Mouse (Mus musculus) forebrain, postnatal 0 days (tissue): ENCODE data around the gene Ptprd. TPM values are rescaled to one million over a fixed set of nuclear protein-coding genes. Genes with fewer than 3 reads are reported as not detected.

Experiments
- ATAC-seq: fragments of 200-750 bp; cut with Nextera tagmentation; 2 replicates; pipeline ENCODE4 v1.8.0; 2017; ENCODE audit warnings: mild to moderate bottlenecking, moderate library complexity
- DNase-seq: peaks from one replicate; pipeline ENCODE4 v3.0.0-alpha.2; 2015
- H3K27ac ChIP-seq: fragments of 300-500 bp; sonication (generic); 2 replicates; pipeline ENCODE4 v1.5.1; 2014; ENCODE audit warnings: low read depth, mild to moderate bottlenecking, antibody characterized with exemption, low read length, moderate library complexity, mixed read lengths
- H3K27me3 ChIP-seq: fragments of 300-500 bp; sonication (generic); 2 replicates; pipeline ENCODE4 v1.6.1; 2014; ENCODE audit warnings: mild to moderate bottlenecking, low read length, mixed read lengths; ENCODE audit not compliant: insufficient read depth
- H3K36me3 ChIP-seq: fragments of 300-500 bp; sonication (generic); 2 replicates; pipeline ENCODE4 v1.6.1; 2014; ENCODE audit warnings: mild to moderate bottlenecking, moderate library complexity; ENCODE audit not compliant: insufficient read depth
- H3K4me1 ChIP-seq: fragments of 300-500 bp; sonication (generic); 2 replicates; pipeline ENCODE4 v1.6.1; 2014; ENCODE audit warnings: antibody characterized with exemption; ENCODE audit not compliant: insufficient read depth
- H3K4me2 ChIP-seq: fragments of 300-500 bp; sonication (generic); 2 replicates; pipeline ENCODE4 v1.6.1; 2014; ENCODE audit warnings: low read depth, mild to moderate bottlenecking, moderate library complexity
- H3K4me3 ChIP-seq: fragments of 300-500 bp; sonication (generic); 2 replicates; pipeline ENCODE4 v1.5.1; 2014; ENCODE audit warnings: low read depth, low read length, mixed read lengths
- H3K9ac ChIP-seq: fragments of 300-500 bp; sonication (generic); 2 replicates; pipeline ENCODE4 v1.6.1; 2014; ENCODE audit warnings: mild to moderate bottlenecking
- H3K9me3 ChIP-seq: fragments of 300-500 bp; sonication (generic); 2 replicates; pipeline ENCODE4 v1.6.1; 2016; ENCODE audit warnings: low read length
- CTCF ChIP-seq: sonication (generic); IDR thresholded peaks from 2 replicates; pipeline ENCODE4 v1.5.1; 2016; ENCODE audit warnings: antibody characterized with exemption, control low read depth, low read depth
- WGBS: fragments of 180-500 bp; shearing (Covaris S2); extraction: QIAGEN DNeasy Blood & Tissue Kit; methylation state at CpG from one replicate; pipeline ENCODE4 v1.1.7; 2014; 5-methylcytosine and 5-hydroxymethylcytosine counted together
- polyA plus RNA-seq: library from polyadenylated mRNA; unstranded; fragments of >200 nt; fragmentation: Nextera tagmentation; extraction: Ambion mirVana; gene quantifications from 2 replicates; pipeline ENCODE4 v1.2.1, GENCODE M21; 2015
- total RNA-seq: library from RNA; depleted of rRNA; stranded (reverse); fragments of >200 nt; gene quantifications from 2 replicates; pipeline ENCODE4 v1.2.3, GENCODE M21; 2014

Gene Ptprd
- total and polyA plus RNA-seq, 2 experiments from 2014 or later: 58.3 to 120 TPM

- H3K4me1 ChIP-seq: no peaks in the 10 kb centered on the region
- TF ChIP-seq CTCF: no peak
- H3K36me3 ChIP-seq: no peaks in the 10 kb centered on the region
- H3K27ac ChIP-seq: no peak overlapping the region
- H3K9ac ChIP-seq: no peak overlapping the region
- H3K27me3 ChIP-seq: no peaks in the 10 kb centered on the region
- no peaks in the 10 kb centered on the region for H3K9me3 ChIP-seq
- H3K4me3 ChIP-seq: no peak overlapping the region
- no peak for ATAC-seq
- 42% methylated on average over 6 of the region's 6 CpGs for WGBS
- no peak overlapping the region for H3K4me2 ChIP-seq
- DNase-seq: no peak
Measured at GRCm38 (mm10) chr4:76502575-76503278, 1709.0 kb downstream of the Ptprd start.

- no peaks in the 10 kb centered on the region for H3K9me3 ChIP-seq
- 82% methylated on average over 3 of the region's 3 CpGs for WGBS
- no peaks in the 10 kb centered on the region for H3K36me3 ChIP-seq
- no peak for ATAC-seq
- H3K4me3 ChIP-seq: no peak overlapping the region
- no peak overlapping the region for H3K4me2 ChIP-seq
- TF ChIP-seq CTCF: no peak
- no peak overlapping the region for H3K27ac ChIP-seq
- DNase-seq: no peak
- no peaks in the 10 kb centered on the region for H3K27me3 ChIP-seq
- H3K9ac ChIP-seq: no peak overlapping the region
- no peaks in the 10 kb centered on the region; the same call in 1 of the 2 replicates for H3K4me1 ChIP-seq
Measured at GRCm38 (mm10) chr4:76485848-76486247, 1725.9 kb downstream of the Ptprd start.

GRCm38 (mm10) chr4:76468366-76469100, 1743.2 kb downstream of the Ptprd start:
- no peaks in the 10 kb centered on the region for H3K27me3 ChIP-seq
- H3K9me3 ChIP-seq: no peaks in the 10 kb centered on the region
- H3K4me2 ChIP-seq: no peak overlapping the region
- H3K4me3 ChIP-seq: no peak overlapping the region
- DNase-seq: no peak
- no peak for TF ChIP-seq CTCF
- no peaks in the 10 kb centered on the region for H3K4me1 ChIP-seq
- ATAC-seq: no peak
- no peak overlapping the region for H3K9ac ChIP-seq
- no peaks in the 10 kb centered on the region for H3K36me3 ChIP-seq
- WGBS: 79% methylated on average over 3 of the region's 3 CpGs
- no peak overlapping the region for H3K27ac ChIP-seq

DNA sequence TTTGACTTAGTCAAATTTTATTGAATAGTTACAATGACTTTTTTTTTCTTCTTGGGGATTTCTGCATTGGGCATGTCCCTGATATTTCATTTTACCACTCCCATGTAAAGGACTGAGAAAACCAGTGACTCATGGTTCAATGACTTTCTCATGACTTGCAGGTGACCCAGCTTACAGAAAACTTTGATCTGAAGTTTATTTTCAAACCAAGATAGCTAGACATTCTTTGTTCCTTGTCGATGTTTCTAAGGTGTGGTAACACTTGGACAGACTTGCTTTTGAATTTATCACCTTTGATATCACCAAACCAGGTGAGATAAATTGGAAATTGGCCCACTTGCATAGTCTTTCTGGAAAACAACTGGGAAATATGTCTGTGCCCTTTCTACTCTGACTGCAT, 1747.1 kb downstream of the Ptprd start:
- no peaks in the 10 kb centered on the region for H3K27me3 ChIP-seq
- no peak for DNase-seq
- H3K9me3 ChIP-seq: no peaks in the 10 kb centered on the region
- H3K4me1 ChIP-seq: no peaks in the 10 kb centered on the region
- H3K27ac ChIP-seq: no peak overlapping the region
- no peak overlapping the region for H3K4me2 ChIP-seq
- 96% methylated on average over 1 of the region's 1 CpGs for WGBS
- TF ChIP-seq CTCF: no peak
- H3K9ac ChIP-seq: no peak overlapping the region
- ATAC-seq: no peak
- H3K36me3 ChIP-seq: no peaks in the 10 kb centered on the region
- H3K4me3 ChIP-seq: no peak overlapping the region

DNA sequence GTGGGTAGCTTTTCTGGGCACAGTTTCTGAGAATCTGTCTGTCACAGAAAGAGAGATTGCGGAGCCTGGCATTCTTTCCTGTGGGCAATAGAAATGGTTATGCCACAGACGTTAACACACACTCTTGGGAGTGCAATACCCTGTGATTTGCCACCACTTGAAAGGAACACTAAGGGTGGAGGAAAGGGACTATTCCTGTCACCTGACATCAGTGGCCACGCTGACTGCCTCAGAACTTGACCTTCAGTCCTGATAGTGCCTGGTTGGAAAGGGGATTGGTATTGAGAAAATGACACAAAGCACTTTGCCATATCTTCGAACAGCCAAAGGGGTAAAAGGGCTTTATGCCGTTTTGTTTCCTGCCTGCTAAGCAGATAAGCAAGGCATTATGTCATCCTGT, 1750.4 kb downstream of the Ptprd start:
- Histone ChIP-seq H3K27ac (no peak overlapping the region), H3K9ac (no peak overlapping the region), H3K9me3 (no peaks in the 10 kb centered on the region), H3K4me3 (no peak overlapping the region), H3K4me1 (no peaks in the 10 kb centered on the region), H3K36me3 (no peaks in the 10 kb centered on the region), H3K27me3 (no peaks in the 10 kb centered on the region), H3K4me2 (no peak overlapping the region)
- DNase-seq (no peak), ATAC-seq (no peak)
- 52% methylated on average over 5 of the region's 5 CpGs for WGBS
- TF ChIP-seq CTCF: no peak

- ATAC-seq: no peak
- DNase-seq: no peak
Measured at GRCm38 (mm10) chr4:76460556-76460955, 1751.2 kb downstream of the Ptprd start.

DNA sequence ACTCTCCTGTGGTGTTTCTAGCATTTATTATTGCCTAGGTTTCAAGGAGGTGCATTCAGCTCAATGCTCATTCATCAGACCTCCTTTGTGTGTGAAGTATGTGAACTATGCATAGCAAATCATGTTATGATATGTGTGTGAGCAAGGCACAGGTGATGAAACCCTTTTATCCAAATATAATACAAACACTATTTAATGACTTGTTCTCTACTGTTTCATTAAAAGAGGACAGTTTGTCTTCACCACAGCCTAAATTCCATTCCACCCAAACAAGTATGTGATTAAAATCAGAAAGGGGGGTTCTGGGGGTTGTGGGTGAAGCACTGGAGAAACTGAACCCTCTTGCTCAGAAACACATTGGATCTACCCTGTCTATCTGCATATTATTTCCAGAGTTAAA, 1752.1 kb downstream of the Ptprd start:
- TF ChIP-seq CTCF: no peak
- ATAC-seq: no peak
- H3K4me3 ChIP-seq: no peak overlapping the region
- H3K36me3 ChIP-seq: no peaks in the 10 kb centered on the region
- no peaks in the 10 kb centered on the region for H3K27me3 ChIP-seq
- H3K9ac ChIP-seq: no peak overlapping the region
- no peaks in the 10 kb centered on the region for H3K9me3 ChIP-seq
- DNase-seq: no peak
- no peaks in the 10 kb centered on the region for H3K4me1 ChIP-seq
- H3K4me2 ChIP-seq: no peak overlapping the region
- H3K27ac ChIP-seq: no peak overlapping the region

More at GRCm38 (mm10) chr4:76460556-76460955, 1751.2 kb downstream of the Ptprd start:
- Histone ChIP-seq H3K9me3 (no peaks in the 10 kb centered on the region), H3K4me3 (no peak overlapping the region), H3K4me1 (no peaks in the 10 kb centered on the region), H3K36me3 (no peaks in the 10 kb centered on the region), H3K4me2 (no peak overlapping the region), H3K9ac (no peak overlapping the region), H3K27ac (no peak overlapping the region), H3K27me3 (no peaks in the 10 kb centered on the region)
- TF ChIP-seq CTCF: no peak
- 51% methylated on average over 1 of the region's 1 CpGs for WGBS
